Mouse (Mus musculus): Measurements from ENCODE around the gene Plcxd1. TPM values are rescaled to one million over a fixed set of nuclear protein-coding genes. Genes with fewer than 3 reads are reported as not detected.

The Plcxd1 gene
- polyA plus RNA-seq, 1 experiment from 2014 or later: 1.1 TPM

GRCm38 (mm10) chr5:110098991-110099477 lies 735 bp upstream of the Plcxd1 start:
- DNase-seq (ENCODE audit: low spot score) (no peak), ATAC-seq (no peak)
- H3K36me3 ChIP-seq (ENCODE audit: control insufficient read depth, insufficient read depth, low read length): peaks cover 16% of the 10 kb centered on the region
- H3K4me3 ChIP-seq (ENCODE audit: low read depth, low read length): no peak overlapping the region
- peaks cover 15% of the 10 kb centered on the region for H3K4me1 ChIP-seq (ENCODE audit: control insufficient read depth, insufficient read depth, low read length)
- no peak overlapping the region for H3K27ac ChIP-seq (ENCODE audit: low read depth, low read length)
- no peak overlapping the region for H3K9ac ChIP-seq (ENCODE audit: low read length)
- 29% methylated on average over 1 of the region's 1 CpGs for WGBS
- no peaks in the 10 kb centered on the region for H3K9me3 ChIP-seq (replicated peaks; ENCODE audit: control insufficient read depth, low read length)
- no peak overlapping the region for H3K4me2 ChIP-seq (ENCODE audit: low read length)
- H3K27me3 ChIP-seq (replicated peaks; ENCODE audit: control insufficient read depth, insufficient read depth, low read length): no peaks in the 10 kb centered on the region

DNA sequence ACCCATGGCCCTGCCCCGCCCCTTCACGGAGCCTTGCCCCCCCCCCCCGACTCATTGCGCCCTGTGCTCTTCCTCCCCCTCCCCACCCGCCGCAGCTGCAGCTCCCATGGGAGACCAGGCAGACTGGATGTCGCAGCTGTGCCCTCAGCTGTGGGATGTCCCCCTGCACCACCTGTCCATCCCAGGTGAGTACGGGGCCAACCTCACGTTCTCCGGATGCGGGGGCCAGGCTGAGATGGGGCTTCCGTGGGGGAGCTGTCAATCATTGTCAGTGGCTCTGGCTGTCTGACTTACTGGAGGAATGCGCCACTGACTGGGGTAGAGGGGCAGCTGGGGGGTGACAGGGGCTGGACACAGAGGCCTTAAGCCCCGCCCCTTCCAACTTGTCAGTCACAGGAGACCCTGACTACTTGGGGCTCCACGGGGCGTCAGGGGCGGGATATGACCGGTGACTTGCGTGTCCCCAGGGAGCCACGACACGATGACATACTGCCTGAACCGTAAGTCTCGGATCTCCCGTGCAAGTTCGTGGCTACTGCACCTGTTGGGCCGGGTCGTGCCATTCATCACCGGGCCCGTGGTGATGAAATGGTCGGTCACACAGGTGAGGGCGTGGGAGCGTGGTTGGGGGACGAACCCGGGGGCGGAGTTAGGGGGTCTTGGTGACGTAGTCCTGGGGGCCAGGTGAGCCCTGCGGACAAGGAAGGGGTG lies 1.3 kb downstream of the Plcxd1 start:
- H3K27ac ChIP-seq (ENCODE audit: low read depth, low read length): no peak overlapping the region
- peak overlapping the region; percentile 64 for H3K4me2 ChIP-seq (ENCODE audit: low read length)
- peaks cover 10% of the 10 kb centered on the region for H3K4me1 ChIP-seq (ENCODE audit: control insufficient read depth, insufficient read depth, low read length)
- ATAC-seq (peak; percentile 23), DNase-seq (ENCODE audit: low spot score) (peak; percentile 44)
- H3K9ac ChIP-seq (ENCODE audit: low read length): peak overlapping the region; percentile 53; the same call in 1 of the 2 replicates
- H3K27me3 ChIP-seq (replicated peaks; ENCODE audit: control insufficient read depth, insufficient read depth, low read length): no peaks in the 10 kb centered on the region
- H3K4me3 ChIP-seq (ENCODE audit: low read depth, low read length): peak overlapping the region; percentile 24
- no peaks in the 10 kb centered on the region for H3K9me3 ChIP-seq (replicated peaks; ENCODE audit: control insufficient read depth, low read length)
- 2% methylated on average over 34 of the region's 37 CpGs for WGBS
- peaks cover 35% of the 10 kb centered on the region for H3K36me3 ChIP-seq (ENCODE audit: control insufficient read depth, insufficient read depth, low read length)

GRCm38 (mm10) chr5:110101716-110102347 lies 2.1 kb downstream of the Plcxd1 start:
- Histone ChIP-seq H3K4me1 (ENCODE audit: control insufficient read depth, insufficient read depth, low read length) (peaks cover 12% of the 10 kb centered on the region), H3K4me2 (ENCODE audit: low read length) (peak overlapping the region; percentile 64), H3K4me3 (ENCODE audit: low read depth, low read length) (peak overlapping the region; percentile 24), H3K9ac (ENCODE audit: low read length) (peak overlapping the region; percentile 53; the same call in 1 of the 2 replicates), H3K27me3 (replicated peaks; ENCODE audit: control insufficient read depth, insufficient read depth, low read length) (no peaks in the 10 kb centered on the region), H3K36me3 (ENCODE audit: control insufficient read depth, insufficient read depth, low read length) (peaks cover 41% of the 10 kb centered on the region), H3K9me3 (replicated peaks; ENCODE audit: control insufficient read depth, low read length) (no peaks in the 10 kb centered on the region), H3K27ac (ENCODE audit: low read depth, low read length) (no peak overlapping the region)
- peak; percentile 63 for DNase-seq (ENCODE audit: low spot score)
- 23% methylated on average over 34 of the region's 34 CpGs for WGBS
- ATAC-seq: peak; percentile 43

GRCm38 (mm10) chr5:110102429-110102828 lies 2.7 kb downstream of the Plcxd1 start:
- Histone ChIP-seq H3K9ac (ENCODE audit: low read length) (no peak overlapping the region), H3K4me2 (ENCODE audit: low read length) (no peak overlapping the region), H3K36me3 (ENCODE audit: control insufficient read depth, insufficient read depth, low read length) (peaks cover 41% of the 10 kb centered on the region), H3K27ac (ENCODE audit: low read depth, low read length) (no peak overlapping the region), H3K9me3 (replicated peaks; ENCODE audit: control insufficient read depth, low read length) (no peaks in the 10 kb centered on the region), H3K4me3 (ENCODE audit: low read depth, low read length) (no peak overlapping the region), H3K27me3 (replicated peaks; ENCODE audit: control insufficient read depth, insufficient read depth, low read length) (no peaks in the 10 kb centered on the region), H3K4me1 (ENCODE audit: control insufficient read depth, insufficient read depth, low read length) (peaks cover 15% of the 10 kb centered on the region)
- DNase-seq (ENCODE audit: low spot score) (no peak), ATAC-seq (no peak)
- 89% methylated on average over 13 of the region's 13 CpGs for WGBS

- no peak overlapping the region for H3K4me3 ChIP-seq (ENCODE audit: low read depth, low read length)
- DNase-seq (ENCODE audit: low spot score) (no peak), ATAC-seq (no peak)
- H3K4me1 ChIP-seq (ENCODE audit: control insufficient read depth, insufficient read depth, low read length): peaks cover 15% of the 10 kb centered on the region
- peaks cover 41% of the 10 kb centered on the region for H3K36me3 ChIP-seq (ENCODE audit: control insufficient read depth, insufficient read depth, low read length)
- H3K9ac ChIP-seq (ENCODE audit: low read length): no peak overlapping the region
- no peaks in the 10 kb centered on the region for H3K9me3 ChIP-seq (replicated peaks; ENCODE audit: control insufficient read depth, low read length)
- WGBS: 95% methylated on average over 19 of the region's 19 CpGs
- H3K27me3 ChIP-seq (replicated peaks; ENCODE audit: control insufficient read depth, insufficient read depth, low read length): no peaks in the 10 kb centered on the region
- H3K4me2 ChIP-seq (ENCODE audit: low read length): no peak overlapping the region
- no peak overlapping the region for H3K27ac ChIP-seq (ENCODE audit: low read depth, low read length)
Measured at GRCm38 (mm10) chr5:110102853-110103625, 3.3 kb downstream of the Plcxd1 start.

- ATAC-seq (no peak), DNase-seq (ENCODE audit: low spot score) (no peak)
- Histone ChIP-seq H3K27ac (ENCODE audit: low read depth, low read length) (no peak overlapping the region), H3K4me2 (ENCODE audit: low read length) (no peak overlapping the region), H3K9ac (ENCODE audit: low read length) (no peak overlapping the region), H3K36me3 (ENCODE audit: control insufficient read depth, insufficient read depth, low read length) (peaks cover 41% of the 10 kb centered on the region), H3K9me3 (replicated peaks; ENCODE audit: control insufficient read depth, low read length) (no peaks in the 10 kb centered on the region), H3K4me3 (ENCODE audit: low read depth, low read length) (no peak overlapping the region), H3K4me1 (ENCODE audit: control insufficient read depth, insufficient read depth, low read length) (peaks cover 15% of the 10 kb centered on the region), H3K27me3 (replicated peaks; ENCODE audit: control insufficient read depth, insufficient read depth, low read length) (no peaks in the 10 kb centered on the region)
- 96% methylated on average over 27 of the region's 27 CpGs for WGBS
Measured at GRCm38 (mm10) chr5:110103901-110104615, 4.3 kb downstream of the Plcxd1 start.

- no peak for DNase-seq (ENCODE audit: low spot score)
Measured at GRCm38 (mm10) chr5:110104616-110105380, 5.0 kb downstream of the Plcxd1 start.

More at GRCm38 (mm10) chr5:110104616-110105380, 5.0 kb downstream of the Plcxd1 start:
- 93% methylated on average over 36 of the region's 36 CpGs for WGBS
- Histone ChIP-seq H3K4me2 (ENCODE audit: low read length) (no peak overlapping the region), H3K4me3 (ENCODE audit: low read depth, low read length) (no peak overlapping the region), H3K27ac (ENCODE audit: low read depth, low read length) (no peak overlapping the region), H3K9ac (ENCODE audit: low read length) (no peak overlapping the region), H3K9me3 (replicated peaks; ENCODE audit: control insufficient read depth, low read length) (no peaks in the 10 kb centered on the region), H3K4me1 (ENCODE audit: control insufficient read depth, insufficient read depth, low read length) (peaks cover 15% of the 10 kb centered on the region), H3K27me3 (replicated peaks; ENCODE audit: control insufficient read depth, insufficient read depth, low read length) (no peaks in the 10 kb centered on the region), H3K36me3 (ENCODE audit: control insufficient read depth, insufficient read depth, low read length) (peaks cover 41% of the 10 kb centered on the region)
- no peak for ATAC-seq
